Mouse (Mus musculus) brown adipose tissue, adult 24 weeks (tissue): Measurements from ENCODE around the gene Zfp710. TPM values are rescaled to one million over a fixed set of nuclear protein-coding genes. Genes with fewer than 3 reads are reported as not detected.
"Not testable (repeated sequence)": the region's sequence is repeated elsewhere in the genome, so short reads cannot be mapped to it uniquely, and the experiment has no call there.

Experiments
- H3K27ac ChIP-seq: fragments of 200-500 bp; replicated peaks from 2 replicates; pipeline ENCODE4 v1.5.1; 2012; ENCODE audit warnings: low read depth, mild to moderate bottlenecking, low read length
- H3K4me1 ChIP-seq: fragments of 200-500 bp; 2 replicates; pipeline ENCODE4 v1.6.1; 2012; ENCODE audit warnings: low read length, mixed read lengths; ENCODE audit not compliant: control insufficient read depth, insufficient read depth, insufficient read length
- H3K4me3 ChIP-seq: fragments of 200-500 bp; 2 replicates; pipeline ENCODE4 v1.5.1; 2012; ENCODE audit warnings: low read depth, mild to moderate bottlenecking, low read length, moderate library complexity; ENCODE audit not compliant: insufficient read depth
- polyA plus RNA-seq: library from polyadenylated mRNA; stranded (reverse); fragments of >200 nt; gene quantifications from 2 replicates; pipeline ENCODE4 v1.2.4, GENCODE M21; 2012; ENCODE audit not compliant: missing spikeins, insufficient read depth, insufficient read length

Gene Zfp710
- polyA plus RNA-seq, 1 experiment: 6.4 TPM

DNA sequence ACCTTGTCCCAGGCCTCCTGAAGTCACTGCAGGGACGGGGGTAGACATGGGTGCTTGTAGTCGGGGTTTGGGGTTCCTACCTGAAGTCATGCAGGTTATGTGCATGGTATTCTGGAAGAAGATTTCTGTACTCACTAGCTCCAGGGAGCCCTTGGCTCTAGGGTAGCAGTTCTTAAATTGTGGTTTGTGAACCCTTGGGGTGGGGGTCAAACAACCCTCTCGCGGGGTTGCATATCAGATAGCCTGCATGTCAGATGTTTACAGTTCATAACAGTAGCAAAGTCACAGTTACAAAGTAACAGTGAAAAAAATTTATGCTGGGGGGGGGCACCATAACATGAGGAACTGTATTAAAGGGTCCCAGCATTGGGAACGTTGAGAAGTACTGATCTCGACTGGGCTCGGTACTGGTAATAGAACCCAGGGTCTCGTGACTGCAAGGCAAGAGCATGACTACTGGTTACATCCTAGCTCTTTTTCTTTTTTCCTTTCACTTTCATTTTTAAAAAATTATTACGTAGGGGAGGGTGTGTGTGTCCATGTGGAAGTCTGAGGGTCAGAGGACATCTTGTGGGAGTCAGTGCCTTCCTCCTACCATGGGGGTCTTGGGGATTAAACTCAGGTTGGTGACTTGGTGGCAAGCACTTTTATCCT lies 8.6 kb downstream of the Zfp710 start:
- Histone ChIP-seq H3K4me3 (peak overlapping the region; percentile 47), H3K4me1 (peaks cover 58% of the 10 kb centered on the region), H3K27ac (peak overlapping the region; percentile 94)

DNA sequence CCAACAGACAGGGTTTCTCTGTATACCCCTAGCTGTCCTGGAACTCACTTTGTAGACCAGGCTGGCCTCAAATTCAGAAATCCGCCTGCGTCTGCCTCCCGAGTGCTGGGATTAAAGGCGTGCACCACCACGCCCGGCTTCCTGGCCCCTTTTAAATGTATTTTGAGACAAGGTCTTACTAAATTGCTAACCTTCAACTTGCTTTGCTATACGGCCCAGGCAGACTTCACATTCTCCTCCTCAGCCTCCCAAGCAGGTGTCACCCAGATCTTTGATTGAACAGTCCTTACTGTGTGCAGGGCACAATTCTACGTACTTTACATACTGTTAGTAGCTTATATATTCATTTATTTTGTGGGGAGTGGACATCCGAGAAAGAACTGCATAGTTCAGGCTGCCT lies 9.2 kb downstream of the Zfp710 start:
- peaks cover 55% of the 10 kb centered on the region for H3K4me1 ChIP-seq
- peak overlapping the region; percentile 50 for H3K27ac ChIP-seq

DNA sequence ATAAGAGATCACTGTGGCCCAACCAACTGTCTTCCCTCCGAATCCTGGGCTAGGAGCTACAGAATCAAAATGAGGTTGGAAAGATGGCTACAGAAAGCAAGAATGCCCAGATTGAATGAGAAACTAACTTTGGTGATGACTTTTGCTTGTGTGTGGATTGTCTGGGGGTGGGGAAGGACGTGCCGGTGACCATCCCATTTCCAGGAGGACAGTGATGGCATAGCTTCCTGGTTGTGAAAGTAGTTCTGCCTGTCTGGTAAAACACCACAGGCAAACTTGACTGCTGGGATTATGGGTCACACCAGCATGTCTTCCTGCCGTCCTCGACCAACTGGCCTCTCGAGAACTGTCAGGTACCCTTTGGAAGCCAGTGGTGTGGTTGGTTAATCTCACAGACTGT lies 10.5 kb downstream of the Zfp710 start:
- Histone ChIP-seq H3K4me3 (no peak overlapping the region), H3K4me1 (peaks cover 47% of the 10 kb centered on the region), H3K27ac (peak overlapping the region; percentile 79)

More for the DNA sequence above, 9.2 kb downstream of the Zfp710 start:
- H3K4me3 ChIP-seq: no peak overlapping the region

DNA sequence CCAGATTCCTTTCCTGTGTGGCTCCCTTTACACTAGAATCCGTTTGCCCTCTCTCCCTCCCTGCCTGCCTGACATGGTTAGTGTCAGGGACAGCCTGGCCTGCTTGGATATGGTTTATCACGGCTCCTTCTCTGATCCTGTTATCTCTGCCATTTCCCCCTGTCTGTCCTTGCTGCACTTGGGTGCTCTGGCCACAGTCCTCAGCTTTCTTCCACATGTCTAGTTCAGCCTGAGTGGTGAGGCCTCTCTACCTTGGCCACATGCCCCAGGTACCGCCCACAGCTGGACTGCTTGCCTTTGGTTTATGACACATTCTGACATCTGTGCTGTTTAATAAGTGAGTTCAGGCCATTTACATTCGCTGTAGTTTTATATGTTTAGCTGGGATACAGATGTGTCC lies 11.1 kb downstream of the Zfp710 start:
- Histone ChIP-seq H3K4me1 (peaks cover 46% of the 10 kb centered on the region), H3K27ac (peak overlapping the region; percentile 79), H3K4me3 (no peak overlapping the region)

DNA sequence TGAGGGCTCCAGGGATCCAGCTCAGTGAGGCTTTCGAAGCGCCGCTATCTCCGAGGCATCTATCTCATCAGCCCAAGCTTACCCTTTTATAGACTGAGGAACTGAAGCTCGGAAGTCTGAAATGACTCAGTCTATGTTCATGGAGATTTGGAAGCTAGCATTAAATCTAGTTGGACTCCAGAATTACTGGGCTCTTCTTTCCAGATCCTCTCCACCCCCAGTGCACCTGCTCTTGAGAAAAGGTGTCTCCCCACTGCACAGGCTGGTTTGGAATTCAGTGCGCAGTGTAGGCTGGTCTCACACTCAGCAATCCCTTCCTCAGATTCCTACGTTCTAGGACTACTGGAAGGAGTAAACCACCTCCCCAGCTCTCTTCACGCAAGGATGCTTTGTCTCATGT lies 15.1 kb downstream of the Zfp710 start:
- no peak overlapping the region for H3K27ac ChIP-seq
- H3K4me1 ChIP-seq: peaks cover 32% of the 10 kb centered on the region

DNA sequence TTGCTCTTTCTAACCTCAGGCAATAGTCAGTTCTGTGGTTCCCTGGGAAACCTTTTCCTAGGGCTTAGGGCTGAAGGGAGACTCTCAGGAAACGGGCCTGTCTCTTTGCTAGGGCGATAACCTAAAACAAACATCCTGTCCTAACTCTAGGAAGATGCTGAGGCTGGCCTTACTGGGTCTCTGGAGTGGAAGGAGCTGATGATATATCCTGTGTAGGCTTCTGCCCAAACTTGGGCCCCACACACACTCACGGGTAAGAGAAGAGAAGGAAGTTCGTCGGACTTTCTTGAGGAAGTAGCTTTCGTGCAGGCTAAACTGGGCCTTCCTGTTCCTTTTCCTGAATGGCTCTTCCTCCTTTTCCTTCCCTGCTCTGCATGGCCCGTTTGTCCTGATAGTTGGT lies 19.6 kb downstream of the Zfp710 start:
- Histone ChIP-seq H3K4me3 (no peak overlapping the region), H3K4me1 (peaks cover 40% of the 10 kb centered on the region), H3K27ac (peak overlapping the region; percentile 81)

More for the DNA sequence above, 15.1 kb downstream of the Zfp710 start:
- no peak overlapping the region for H3K4me3 ChIP-seq

DNA sequence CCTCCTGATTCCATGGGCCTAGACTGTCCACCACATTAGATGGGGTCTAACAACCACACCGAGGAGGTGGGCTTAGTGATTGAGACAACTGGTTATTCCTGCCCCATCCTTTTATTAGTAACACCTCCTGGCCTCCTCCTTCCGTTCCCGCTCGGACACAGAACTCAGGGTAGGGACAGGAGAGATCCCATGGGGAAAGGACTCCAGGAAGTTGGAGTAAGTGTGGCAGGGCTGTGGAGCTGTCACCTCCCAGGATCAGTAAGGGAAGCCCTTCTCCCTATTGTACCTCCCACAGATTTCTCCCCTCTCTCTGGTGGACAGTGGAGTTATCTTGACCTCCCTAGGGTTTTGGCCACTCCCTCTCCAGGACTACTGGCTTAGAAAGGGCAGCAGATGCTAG lies 22.4 kb downstream of the Zfp710 start:
- Histone ChIP-seq H3K4me1 (peaks cover 42% of the 10 kb centered on the region), H3K4me3 (no peak overlapping the region), H3K27ac (peak overlapping the region; percentile 73)

DNA sequence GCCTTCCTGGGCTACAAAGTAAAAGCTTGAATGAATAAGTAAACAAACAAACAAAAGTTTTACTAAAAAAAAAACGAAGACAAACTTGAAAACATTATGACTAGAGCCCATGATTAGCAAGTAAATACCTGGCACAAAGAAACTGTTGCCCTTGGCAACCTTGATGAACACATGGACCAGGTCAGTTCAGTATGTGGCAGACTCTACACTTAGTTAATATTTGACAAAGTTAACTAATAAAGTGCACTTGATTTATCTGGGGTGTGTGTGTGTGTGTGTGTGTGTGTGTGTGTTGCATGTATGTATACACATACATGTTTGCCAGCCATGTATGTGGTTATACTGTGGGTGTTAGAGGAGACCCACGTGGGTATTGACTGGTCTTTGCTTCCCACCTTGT lies 25.1 kb downstream of the Zfp710 start:
- H3K4me1 ChIP-seq: peaks cover 45% of the 10 kb centered on the region
- H3K27ac ChIP-seq: no peak overlapping the region
- H3K4me3 ChIP-seq: no peak overlapping the region

DNA sequence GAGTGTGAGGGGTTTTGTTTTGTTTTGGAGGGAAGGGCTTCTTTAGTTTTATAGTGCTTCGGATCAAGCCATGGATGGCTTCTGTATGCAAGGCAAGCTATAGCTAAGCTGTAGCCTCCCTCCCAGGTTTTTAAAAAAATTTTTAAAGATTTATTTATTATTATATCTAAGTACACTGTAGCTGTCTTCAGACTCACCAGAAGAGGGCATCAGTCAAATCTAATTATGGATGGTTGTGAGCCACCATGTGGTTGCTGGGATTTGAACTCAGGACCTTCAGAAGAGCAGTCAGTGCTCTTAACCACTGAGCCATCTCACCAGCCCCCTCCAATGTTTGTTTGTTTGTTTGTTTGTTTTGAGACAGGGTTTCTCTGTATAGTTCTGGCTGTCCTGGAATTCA lies 25.8 kb downstream of the Zfp710 start:
- peaks cover 39% of the 10 kb centered on the region for H3K4me1 ChIP-seq
- not testable (repeated sequence) for H3K27ac ChIP-seq, H3K4me3 ChIP-seq

DNA sequence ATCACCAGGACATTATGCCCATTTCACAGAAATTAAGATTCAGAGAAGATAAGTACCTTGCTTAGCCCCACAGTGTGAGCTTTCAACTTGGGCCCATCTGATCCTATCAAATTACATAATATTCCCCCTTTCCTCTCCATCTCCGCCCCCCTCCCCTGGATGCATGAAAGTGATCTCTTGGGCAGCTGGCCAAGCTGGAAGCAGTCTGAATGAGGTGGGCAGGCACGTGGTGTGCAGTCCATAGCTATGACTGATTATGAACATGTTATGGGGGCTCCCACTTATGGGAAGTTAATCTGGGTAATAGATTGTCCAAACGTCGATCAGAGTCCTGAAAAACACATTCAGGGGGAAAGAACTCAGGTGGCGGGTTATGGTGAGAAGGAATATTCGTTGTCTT lies 27.2 kb downstream of the Zfp710 start:
- Histone ChIP-seq H3K27ac (peak overlapping the region; percentile 53), H3K4me1 (peaks cover 36% of the 10 kb centered on the region), H3K4me3 (no peak overlapping the region)

DNA sequence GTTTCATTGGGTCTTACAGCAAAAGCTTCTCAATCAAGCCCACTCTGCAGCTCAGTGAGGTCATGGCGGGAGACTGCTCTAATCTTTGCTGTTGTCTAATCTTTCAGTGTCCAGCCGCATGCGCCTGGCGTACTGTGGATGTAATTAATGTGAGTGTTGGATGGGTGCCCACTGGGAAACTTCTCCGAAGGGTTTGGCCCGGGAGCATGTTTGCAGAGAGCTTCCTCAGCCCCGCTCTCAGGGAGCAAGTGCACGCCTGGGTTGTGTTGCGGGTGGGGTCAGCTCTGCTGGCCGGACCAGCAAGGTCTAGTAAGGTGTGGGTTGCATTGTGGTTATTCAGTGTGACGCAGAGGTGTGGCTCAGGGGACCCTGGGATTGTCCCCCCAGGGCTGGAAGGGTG lies 27.6 kb downstream of the Zfp710 start:
- Histone ChIP-seq H3K4me3 (no peak overlapping the region), H3K4me1 (peaks cover 37% of the 10 kb centered on the region), H3K27ac (peak overlapping the region; percentile 61)

DNA sequence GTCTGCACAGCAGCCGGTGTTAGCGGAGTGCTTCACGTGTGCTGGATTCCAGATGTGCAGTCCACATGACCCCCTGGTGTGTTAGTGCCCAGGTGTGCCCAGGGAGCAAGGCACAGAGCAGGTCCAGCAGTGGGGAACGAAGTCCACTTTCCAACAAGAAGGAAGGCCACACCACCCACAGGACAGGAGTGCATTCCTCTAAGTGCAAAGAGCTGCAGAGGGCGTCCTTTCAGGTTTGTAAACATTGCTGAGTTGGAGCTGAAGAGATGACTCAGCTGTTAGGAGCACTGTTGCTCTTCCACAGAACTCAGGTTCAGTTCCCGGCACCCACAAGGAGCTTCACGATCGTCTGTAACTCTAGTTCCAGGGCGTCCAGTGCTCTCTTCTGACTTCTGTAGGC lies 28.5 kb downstream of the Zfp710 start:
- Histone ChIP-seq H3K27ac (peak overlapping the region; percentile 61), H3K4me1 (peaks cover 42% of the 10 kb centered on the region), H3K4me3 (no peak overlapping the region)

DNA sequence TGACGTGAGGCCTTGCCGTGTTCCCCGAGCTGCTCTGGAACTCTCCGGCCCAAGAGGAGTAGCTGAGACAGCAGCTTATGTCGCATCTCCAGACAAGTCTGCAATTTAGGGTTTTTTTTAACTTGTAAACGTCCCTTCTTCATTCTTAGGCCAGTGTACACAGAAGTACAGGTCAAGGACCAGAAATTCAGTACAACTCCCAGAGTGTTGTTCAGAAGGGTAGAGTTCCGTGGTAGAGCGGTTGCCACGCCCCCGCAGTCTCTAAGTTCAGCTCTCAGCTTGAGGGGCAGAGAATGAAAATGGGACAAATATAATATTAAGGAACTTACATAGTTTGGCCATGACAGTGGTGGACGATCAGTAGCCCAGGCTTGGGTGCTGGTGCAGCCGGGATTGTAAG lies 31.2 kb downstream of the Zfp710 start:
- peaks cover 59% of the 10 kb centered on the region for H3K4me1 ChIP-seq
- peak overlapping the region; percentile 64 for H3K27ac ChIP-seq
- peak overlapping the region; percentile 28 for H3K4me3 ChIP-seq

DNA sequence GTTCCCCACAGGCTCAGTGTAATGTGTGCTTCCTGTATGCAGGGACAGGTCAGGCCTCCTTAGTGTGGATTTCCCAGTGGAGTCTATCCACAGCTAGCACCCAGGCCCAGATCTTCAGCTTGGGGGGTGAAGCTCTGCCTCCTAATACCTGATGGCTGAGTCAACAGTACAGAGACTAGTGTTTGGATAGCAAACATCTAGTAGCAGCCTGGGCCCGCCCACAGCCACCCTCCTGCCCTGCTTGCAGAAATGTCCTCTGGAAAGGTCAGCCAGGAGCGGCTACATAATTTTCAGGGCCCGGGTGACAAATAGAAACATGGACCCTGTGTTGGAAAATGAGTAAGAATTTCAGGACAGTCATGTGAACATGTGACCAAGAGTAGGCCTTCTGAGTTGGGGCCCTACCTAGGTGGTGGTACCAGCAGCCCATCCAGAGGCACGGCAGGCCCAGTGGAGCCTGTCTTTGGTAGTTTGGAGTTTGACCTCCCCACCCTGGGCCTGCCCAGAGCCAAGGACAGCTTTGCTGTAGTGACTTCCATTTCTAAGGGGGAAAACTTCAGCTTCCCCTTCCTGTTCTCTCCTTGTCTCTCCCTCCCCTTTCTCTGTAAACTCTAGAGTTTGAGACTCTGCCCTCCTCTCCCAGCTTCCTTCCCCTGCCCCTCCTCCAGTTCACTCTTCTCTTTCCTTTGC lies 32.5 kb downstream of the Zfp710 start:
- Histone ChIP-seq H3K4me1 (peaks cover 63% of the 10 kb centered on the region), H3K4me3 (no peak overlapping the region), H3K27ac (peak overlapping the region; percentile 89)

DNA sequence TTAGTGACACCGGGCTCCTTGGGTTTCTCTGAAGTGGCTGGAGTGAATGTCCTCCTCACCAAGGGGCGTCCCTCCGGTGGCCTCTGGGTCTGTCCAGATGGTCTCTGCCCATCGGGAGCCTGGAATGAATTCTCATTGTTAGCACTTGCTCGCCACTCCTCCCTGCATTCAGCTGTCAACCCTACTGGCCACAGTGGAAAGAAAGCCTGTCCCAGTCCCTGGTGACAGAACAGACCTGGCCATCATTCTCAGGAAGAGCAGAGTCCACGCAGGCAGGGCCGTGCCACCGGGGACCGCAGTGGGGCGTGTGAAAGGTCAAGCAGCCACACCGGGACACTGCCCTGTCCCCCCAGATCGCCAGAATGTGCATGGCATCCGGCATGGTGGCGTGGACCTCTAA lies 33.2 kb downstream of the Zfp710 start:
- Histone ChIP-seq H3K4me1 (peaks cover 64% of the 10 kb centered on the region), H3K4me3 (no peak overlapping the region), H3K27ac (peak overlapping the region; percentile 89)
